Mouse (Mus musculus): ENCODE results near the gene Gpatch4. TPM values are rescaled to one million over a fixed set of nuclear protein-coding genes. Genes with fewer than 3 reads are reported as not detected.

The Gpatch4 gene
- polyA plus RNA-seq (2012; fragmentation: generic; extraction: Trizol): 11.7 TPM

- Histone ChIP-seq H3ac (ENCODE audit: control insufficient read depth, insufficient read length) (no peak within 1 kb of the TSS), H3K4me2 (ENCODE audit: low read depth) (peak within 1 kb of the TSS; percentile 82), H3K27me3 (ENCODE audit: control insufficient read depth, insufficient read depth, insufficient read length) (peaks cover 10% of the 10 kb centered on the region), H3K4me3 (peak within 1 kb of the TSS; percentile 66), H3K79me2 (ENCODE audit: control insufficient read depth, insufficient read depth) (peaks cover 16% of the 10 kb centered on the region), H3K36me3 (ENCODE audit: control insufficient read depth, insufficient read depth) (no peaks in the 10 kb centered on the region)
- TF ChIP-seq REST (IDR thresholded peaks at IDR 0.05; ENCODE audit: insufficient read depth, insufficient read length): no peak
- no peak for TF ChIP-seq SRF (IDR thresholded peaks at IDR 0.05; ENCODE audit: control insufficient read depth, insufficient read length, low read depth)
- TF ChIP-seq CEBPB (IDR thresholded peaks at IDR 0.05; ENCODE audit: insufficient read depth, poor library complexity, severe bottlenecking): no peak
- no peak for TF ChIP-seq E2F4 (IDR thresholded peaks at IDR 0.05; ENCODE audit: insufficient read depth)
- peak in 1 of 3 experiments; percentile 5 for TF ChIP-seq MYOG (IDR thresholded peaks at IDR 0.05; ENCODE audit: control insufficient read depth in 1 of 3, insufficient read depth in 1 of 3, insufficient read length in 2 of 3, low read depth in 2 of 3)
- no peak for TF ChIP-seq TCF3 (IDR thresholded peaks at IDR 0.05; ENCODE audit: insufficient read length, low read depth)
- TF ChIP-seq TCF12 (IDR thresholded peaks at IDR 0.05; ENCODE audit: insufficient read depth, poor library complexity, severe bottlenecking): no peak
- peak; percentile 93 for TF ChIP-seq MAX (IDR thresholded peaks at IDR 0.05; ENCODE audit: low read depth)
- peak; percentile 77 for TF ChIP-seq POLR2AphosphoS2 (IDR thresholded peaks at IDR 0.05; ENCODE audit: insufficient read length, low read depth)
- no peak for TF ChIP-seq MYOD1 (IDR thresholded peaks at IDR 0.05; ENCODE audit: control insufficient read depth in 1 of 3, insufficient read length in 2 of 3, low read depth in 2 of 3)
- TF ChIP-seq USF1 (IDR thresholded peaks at IDR 0.05; ENCODE audit: low read depth): no peak
- TF ChIP-seq POLR2A (IDR thresholded peaks at IDR 0.05; ENCODE audit: insufficient read length, low read depth): peak; percentile 63
Observed at GRCm38 (mm10) chr3:88042661-88043421, at the start of gene Gpatch4. TSS of gene Gpatch4 (plus strand) at chr3:88043108.

GRCm38 (mm10) chr3:87993436-87993835 is 49.5 kb upstream of the Gpatch4 start:
- Histone ChIP-seq H3K27me3 (ENCODE audit: control insufficient read depth, insufficient read depth, insufficient read length) (peaks cover 44% of the 10 kb centered on the region), H3ac (ENCODE audit: control insufficient read depth, insufficient read length) (no peak overlapping the region), H3K4me3 (no peak overlapping the region), H3K79me2 (ENCODE audit: control insufficient read depth, insufficient read depth) (no peaks in the 10 kb centered on the region), H3K4me2 (ENCODE audit: low read depth) (no peak overlapping the region), H3K36me3 (ENCODE audit: control insufficient read depth, insufficient read depth) (no peaks in the 10 kb centered on the region)
- TF ChIP-seq REST (IDR thresholded peaks at IDR 0.05; ENCODE audit: insufficient read depth, insufficient read length) (peak; percentile 84), E2F4 (IDR thresholded peaks at IDR 0.05; ENCODE audit: insufficient read depth) (no peak)

- Histone ChIP-seq H3K27me3 (ENCODE audit: control insufficient read depth, insufficient read depth, insufficient read length) (peaks cover 61% of the 10 kb centered on the region), H3K36me3 (ENCODE audit: control insufficient read depth, insufficient read depth) (no peaks in the 10 kb centered on the region), H3K4me2 (ENCODE audit: low read depth) (no peak overlapping the region), H3K79me2 (ENCODE audit: control insufficient read depth, insufficient read depth) (no peaks in the 10 kb centered on the region), H3K4me3 (no peak overlapping the region), H3ac (ENCODE audit: control insufficient read depth, insufficient read length) (no peak overlapping the region)
- peak; percentile 29 for TF ChIP-seq POLR2AphosphoS2 (IDR thresholded peaks at IDR 0.05; ENCODE audit: insufficient read length, low read depth)
- no peak for TF ChIP-seq REST (IDR thresholded peaks at IDR 0.05; ENCODE audit: insufficient read depth, insufficient read length)
- TF ChIP-seq MYOD1 (IDR thresholded peaks at IDR 0.05; ENCODE audit: control insufficient read depth in 1 of 3, insufficient read length in 2 of 3, low read depth in 2 of 3): peak in 1 of 3 experiments; percentile 3
Observed at GRCm38 (mm10) chr3:87995331-87995730, 47.6 kb upstream of the Gpatch4 start.

GRCm38 (mm10) chr3:87996401-87996800 is 46.5 kb upstream of the Gpatch4 start:
- TF ChIP-seq POLR2A (IDR thresholded peaks at IDR 0.05; ENCODE audit: insufficient read length, low read depth) (no peak), MYOD1 (IDR thresholded peaks at IDR 0.05; ENCODE audit: control insufficient read depth in 1 of 3, insufficient read length in 2 of 3, low read depth in 2 of 3) (no peak), TCF12 (IDR thresholded peaks at IDR 0.05; ENCODE audit: insufficient read depth, poor library complexity, severe bottlenecking) (no peak), USF1 (IDR thresholded peaks at IDR 0.05; ENCODE audit: low read depth) (no peak), MAX (IDR thresholded peaks at IDR 0.05; ENCODE audit: low read depth) (no peak), E2F4 (IDR thresholded peaks at IDR 0.05; ENCODE audit: insufficient read depth) (no peak), REST (IDR thresholded peaks at IDR 0.05; ENCODE audit: insufficient read depth, insufficient read length) (no peak), MYOG (IDR thresholded peaks at IDR 0.05; ENCODE audit: control insufficient read depth in 1 of 3, insufficient read depth in 1 of 3, insufficient read length in 2 of 3, low read depth in 2 of 3) (no peak), CEBPB (IDR thresholded peaks at IDR 0.05; ENCODE audit: insufficient read depth, poor library complexity, severe bottlenecking) (no peak), SRF (IDR thresholded peaks at IDR 0.05; ENCODE audit: control insufficient read depth, insufficient read length, low read depth) (no peak), TCF3 (IDR thresholded peaks at IDR 0.05; ENCODE audit: insufficient read length, low read depth) (no peak), POLR2AphosphoS2 (IDR thresholded peaks at IDR 0.05; ENCODE audit: insufficient read length, low read depth) (no peak)
- Histone ChIP-seq H3K27me3 (ENCODE audit: control insufficient read depth, insufficient read depth, insufficient read length) (peaks cover 67% of the 10 kb centered on the region), H3K4me3 (no peak overlapping the region), H3K4me2 (ENCODE audit: low read depth) (no peak overlapping the region), H3K36me3 (ENCODE audit: control insufficient read depth, insufficient read depth) (no peaks in the 10 kb centered on the region), H3ac (ENCODE audit: control insufficient read depth, insufficient read length) (no peak overlapping the region), H3K79me2 (ENCODE audit: control insufficient read depth, insufficient read depth) (no peaks in the 10 kb centered on the region)

GRCm38 (mm10) chr3:87996971-87997614 is 45.8 kb upstream of the Gpatch4 start:
- Histone ChIP-seq H3ac (ENCODE audit: control insufficient read depth, insufficient read length) (no peak overlapping the region), H3K27me3 (ENCODE audit: control insufficient read depth, insufficient read depth, insufficient read length) (peaks cover 74% of the 10 kb centered on the region), H3K4me2 (ENCODE audit: low read depth) (no peak overlapping the region), H3K36me3 (ENCODE audit: control insufficient read depth, insufficient read depth) (no peaks in the 10 kb centered on the region), H3K79me2 (ENCODE audit: control insufficient read depth, insufficient read depth) (no peaks in the 10 kb centered on the region), H3K4me3 (no peak overlapping the region)
- TF ChIP-seq MYOD1 (IDR thresholded peaks at IDR 0.05; ENCODE audit: control insufficient read depth in 1 of 3, insufficient read length in 2 of 3, low read depth in 2 of 3) (no peak), CEBPB (IDR thresholded peaks at IDR 0.05; ENCODE audit: insufficient read depth, poor library complexity, severe bottlenecking) (no peak), TCF3 (IDR thresholded peaks at IDR 0.05; ENCODE audit: insufficient read length, low read depth) (no peak), REST (IDR thresholded peaks at IDR 0.05; ENCODE audit: insufficient read depth, insufficient read length) (peak; percentile 65), MAX (IDR thresholded peaks at IDR 0.05; ENCODE audit: low read depth) (no peak), SRF (IDR thresholded peaks at IDR 0.05; ENCODE audit: control insufficient read depth, insufficient read length, low read depth) (no peak), USF1 (IDR thresholded peaks at IDR 0.05; ENCODE audit: low read depth) (no peak), E2F4 (IDR thresholded peaks at IDR 0.05; ENCODE audit: insufficient read depth) (no peak), MYOG (IDR thresholded peaks at IDR 0.05; ENCODE audit: control insufficient read depth in 1 of 3, insufficient read depth in 1 of 3, insufficient read length in 2 of 3, low read depth in 2 of 3) (peak in 1 of 3 experiments; percentile 7), POLR2A (IDR thresholded peaks at IDR 0.05; ENCODE audit: insufficient read length, low read depth) (no peak), TCF12 (IDR thresholded peaks at IDR 0.05; ENCODE audit: insufficient read depth, poor library complexity, severe bottlenecking) (no peak), POLR2AphosphoS2 (IDR thresholded peaks at IDR 0.05; ENCODE audit: insufficient read length, low read depth) (no peak)

Data from myocyte (in vitro differentiated cells).